Mouse (Mus musculus) thymus, adult 2 months (tissue): ENCODE measurements at regions not wholly inside any gene's neighbourhood (a gene's known extent, or its start where the extent isn't known, plus 50 kb on each side); places are given as distances from the start of the nearest gene placed in this dataset.

Source experiments
- CTCF ChIP-seq: fragments of 200-500 bp; IDR thresholded peaks from 2 replicates; pipeline ENCODE4 v1.5.1; 2012; ENCODE audit warnings: mild to moderate bottlenecking, control low read depth, low read length, moderate library complexity, borderline replicate concordance; ENCODE audit not compliant: control insufficient read depth, poor library complexity, insufficient read depth; ENCODE audit errors: extremely low read depth
- POLR2A ChIP-seq: fragments of 200-500 bp; IDR thresholded peaks from 2 replicates; pipeline ENCODE4 v1.6.1; 2012; ENCODE audit warnings: mild to moderate bottlenecking, low read length, control low read depth, moderate library complexity; ENCODE audit not compliant: control insufficient read depth, poor library complexity, insufficient read depth; ENCODE audit errors: extremely low read depth

DNA sequence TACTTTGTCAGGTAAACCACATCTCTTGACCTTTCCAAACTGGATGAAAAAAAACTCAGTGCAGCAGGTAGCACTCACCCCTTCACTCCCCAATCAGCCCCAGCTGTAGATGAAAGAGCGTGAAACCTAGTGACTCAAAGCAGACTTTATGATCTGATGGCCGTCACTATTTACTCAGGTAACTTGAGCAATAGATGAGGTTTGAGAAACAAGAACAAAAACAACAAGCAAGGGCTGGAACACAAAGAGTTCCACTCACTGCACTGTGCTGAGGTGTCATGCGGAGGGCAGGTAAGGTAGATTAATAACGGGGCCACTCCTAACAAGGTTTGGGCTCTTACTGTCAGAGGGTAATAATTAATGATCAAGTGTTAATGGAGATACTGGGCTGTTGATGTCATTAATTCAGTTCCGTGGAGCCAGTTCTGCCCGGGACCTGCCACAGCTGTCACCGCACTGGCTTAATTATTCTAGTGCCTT lies 170.4 kb upstream of the Zeb2 start:
- no peak for TF ChIP-seq CTCF
- no peak for TF ChIP-seq POLR2A
